Mouse (Mus musculus) heart, adult 2 months (tissue): ENCODE measurements around the gene Fkbp2.

Experiments used
- CTCF ChIP-seq: fragments of 200-600 bp; IDR thresholded peaks from 2 replicates; pipeline ENCODE4 v1.8.1; 2022; ENCODE audit warnings: antibody characterized with exemption, mild to moderate bottlenecking, moderate library complexity
- EP300 ChIP-seq: fragments of 200-500 bp; IDR thresholded peaks from 2 replicates; pipeline ENCODE4 v1.6.1; 2011; ENCODE audit warnings: low read depth, low read length, control low read depth; ENCODE audit not compliant: insufficient read depth
- POLR2A ChIP-seq: fragments of 200-500 bp; IDR thresholded peaks from 2 replicates; pipeline ENCODE4 v1.6.1; 2011; ENCODE audit warnings: mild to moderate bottlenecking, low read depth, low read length, control low read depth; ENCODE audit not compliant: insufficient read depth

GRCm38 (mm10) chr19:6954046-6954445 is 26.3 kb downstream of the Fkbp2 start:
- peak; percentile 58 for TF ChIP-seq CTCF
- no peak for TF ChIP-seq EP300
- TF ChIP-seq POLR2A, result no peak
